Mouse (Mus musculus) MEL (cell line): ENCODE measurements at regions not wholly inside any gene's neighbourhood (a gene's known extent, or its start where the extent isn't known, plus 50 kb on each side); places are given as distances from the start of the nearest gene placed in this dataset.

ENCODE experiments used
- BHLHE40 ChIP-seq: IDR thresholded peaks from 2 replicates; pipeline ENCODE4 v1.6.1; 2012; ENCODE audit warnings: low read depth, mild to moderate bottlenecking, inconsistent platforms, low read length, improper control_type of control experiment, borderline replicate concordance
- CTCF ChIP-seq, 3 experiments: IDR thresholded peaks in 2 of 3; conservative IDR thresholded peaks in 1 of 3; 2 replicates each; pipeline ENCODE4 v1.5.1; 2011 to 2012; ENCODE audit warnings: low read length in 3 of 3, low read depth in 2 of 3, mild to moderate bottlenecking in 2 of 3, improper control_type of control experiment in 1 of 3, inconsistent platforms in 1 of 3, mixed read lengths in 1 of 3, moderate library complexity in 1 of 3; ENCODE audit not compliant: control insufficient read depth in 1 of 3, insufficient read depth in 1 of 3, poor library complexity in 1 of 3, severe bottlenecking in 1 of 3
- MAFK ChIP-seq: IDR thresholded peaks from 2 replicates; pipeline ENCODE4 v1.6.1; 2011; ENCODE audit warnings: low read depth, mild to moderate bottlenecking, low read length, improper control_type of control experiment, borderline replicate concordance
- MEF2A ChIP-seq: IDR thresholded peaks from 2 replicates; pipeline ENCODE4 v1.6.1; 2014; ENCODE audit warnings: low read depth, mild to moderate bottlenecking, inconsistent platforms, low read length, improper control_type of control experiment; ENCODE audit not compliant: poor library complexity, insufficient replicate concordance, severe bottlenecking; ENCODE audit errors: extremely low read depth
- ZKSCAN1 ChIP-seq: IDR thresholded peaks from 2 replicates; pipeline ENCODE4 v1.6.1; 2012; ENCODE audit warnings: low read depth, mild to moderate bottlenecking, inconsistent platforms, low read length, improper control_type of control experiment, moderate library complexity

- no peak for TF ChIP-seq CTCF (IDR thresholded peaks at IDR 0.05 in 2 of 3, conservative IDR thresholded peaks at IDR 0.05 in 1 of 3; ENCODE audit: control insufficient read depth in 1 of 3, insufficient read depth in 1 of 3, low read depth in 2 of 3, low read length in 3 of 3, poor library complexity in 1 of 3, severe bottlenecking in 1 of 3)
- no peak for TF ChIP-seq MEF2A
- no peak for TF ChIP-seq BHLHE40
- TF ChIP-seq ZKSCAN1, result no peak
- no peak for TF ChIP-seq MAFK
These were observed 325.5 kb upstream of the Npvf start for GRCm38 (mm10) chr6:50979764-50980163.
